Mouse (Mus musculus): Measurements from ENCODE around the gene Olfr980. TPM values are rescaled to one million over a fixed set of nuclear protein-coding genes. Genes with fewer than 3 reads are reported as not detected.
"Not testable (repeated sequence)": the region's sequence is repeated elsewhere in the genome, so short reads cannot be mapped to it uniquely, and the experiment has no call there.

Gene Olfr980
- not detected in 2 replicates for polyA plus RNA-seq (2015; fragmentation: Nextera tagmentation; extraction: Ambion mirVana)

- Histone ChIP-seq H3K9me3 (replicated peaks; ENCODE audit: control insufficient read depth, low read length) (no peaks in the 10 kb centered on the region), H3K4me2 (ENCODE audit: low read depth, low read length) (no peak within 1 kb of the TSS), H3K9ac (ENCODE audit: low read depth, low read length) (no peak within 1 kb of the TSS), H3K36me3 (ENCODE audit: control insufficient read depth, insufficient read depth) (no peaks in the 10 kb centered on the region), H3K4me3 (ENCODE audit: low read depth, low read length) (no peak within 1 kb of the TSS), H3K4me1 (ENCODE audit: control insufficient read depth, low read depth, low read length) (no peaks in the 10 kb centered on the region), H3K27ac (ENCODE audit: low read length) (no peak within 1 kb of the TSS), H3K27me3 (ENCODE audit: control insufficient read depth, insufficient read depth, low read depth, low read length) (no peaks in the 10 kb centered on the region)
- 61% methylated on average over 1 of the region's 1 CpGs for WGBS (ENCODE audit: insufficient replicate concordance)
- ATAC-seq (ENCODE audit: low read depth), result no peak
Measured at GRCm38 (mm10) chr9:40009482-40009881, at the start of gene Olfr980. Gene Olfr980 (minus strand): TSS chr9:40009582.

- Histone ChIP-seq H3K36me3 (ENCODE audit: control insufficient read depth, insufficient read depth) (no peaks in the 10 kb centered on the region), H3K9ac (ENCODE audit: low read depth, low read length) (no peak overlapping the region), H3K4me1 (ENCODE audit: control insufficient read depth, low read depth, low read length) (no peaks in the 10 kb centered on the region), H3K9me3 (replicated peaks; ENCODE audit: control insufficient read depth, low read length) (no peaks in the 10 kb centered on the region), H3K27ac (ENCODE audit: low read length) (no peak overlapping the region), H3K27me3 (ENCODE audit: control insufficient read depth, insufficient read depth, low read depth, low read length) (no peaks in the 10 kb centered on the region), H3K4me3 (ENCODE audit: low read depth, low read length) (no peak overlapping the region), H3K4me2 (ENCODE audit: low read depth, low read length) (no peak overlapping the region)
- ATAC-seq (ENCODE audit: low read depth), result no peak
- 77% methylated on average over 19 of the region's 19 CpGs for WGBS (ENCODE audit: insufficient replicate concordance)
Measured at GRCm38 (mm10) chr9:40050138-40050537, 40.8 kb upstream of the Olfr980 start.

- Histone ChIP-seq H3K4me1 (ENCODE audit: control insufficient read depth, low read depth, low read length) (no peaks in the 10 kb centered on the region), H3K27ac (ENCODE audit: low read length) (no peak within 1 kb of the TSS), H3K36me3 (ENCODE audit: control insufficient read depth, insufficient read depth) (no peaks in the 10 kb centered on the region), H3K9me3 (replicated peaks; ENCODE audit: control insufficient read depth, low read length) (no peaks in the 10 kb centered on the region), H3K4me3 (ENCODE audit: low read depth, low read length) (no peak within 1 kb of the TSS), H3K9ac (ENCODE audit: low read depth, low read length) (no peak within 1 kb of the TSS), H3K4me2 (ENCODE audit: low read depth, low read length) (no peak within 1 kb of the TSS), H3K27me3 (ENCODE audit: control insufficient read depth, insufficient read depth, low read depth, low read length) (no peaks in the 10 kb centered on the region)
- WGBS (ENCODE audit: insufficient replicate concordance), result 50% methylated on average over 2 of the region's 2 CpGs
- ATAC-seq (ENCODE audit: low read depth), result no peak
Measured at GRCm38 (mm10) chr9:40021164-40021563, 11.8 kb upstream of the Olfr980 start, which contains the start of gene Olfr981. Gene Olfr981 (plus strand): TSS chr9:40021464.

GRCm38 (mm10) chr9:40003365-40003764 lies 6.0 kb downstream of the Olfr980 start, which contains the start of gene Olfr979:
Gene Olfr979 (minus strand): TSS chr9:40003465.
- H3K4me1 ChIP-seq (ENCODE audit: control insufficient read depth, low read depth, low read length), result no peaks in the 10 kb centered on the region
- H3K27me3 ChIP-seq (ENCODE audit: control insufficient read depth, insufficient read depth, low read depth, low read length), result no peaks in the 10 kb centered on the region
- H3K9me3 ChIP-seq (replicated peaks; ENCODE audit: control insufficient read depth, low read length), result no peaks in the 10 kb centered on the region
- ATAC-seq (ENCODE audit: low read depth), result no peak
- no peaks in the 10 kb centered on the region for H3K36me3 ChIP-seq (ENCODE audit: control insufficient read depth, insufficient read depth)
- no peak within 1 kb of the TSS for H3K4me2 ChIP-seq (ENCODE audit: low read depth, low read length)
- H3K4me3 ChIP-seq (ENCODE audit: low read depth, low read length), result no peak within 1 kb of the TSS
- 81% methylated on average over 1 of the region's 1 CpGs for WGBS (ENCODE audit: insufficient replicate concordance)
- no peak within 1 kb of the TSS for H3K9ac ChIP-seq (ENCODE audit: low read depth, low read length)
- no peak within 1 kb of the TSS for H3K27ac ChIP-seq (ENCODE audit: low read length)

- H3K9ac ChIP-seq (ENCODE audit: low read depth, low read length), result no peak within 1 kb of the TSS
- 48% methylated on average over 2 of the region's 2 CpGs for WGBS (ENCODE audit: insufficient replicate concordance)
- no peak within 1 kb of the TSS for H3K4me3 ChIP-seq (ENCODE audit: low read depth, low read length)
- no peak for ATAC-seq (ENCODE audit: low read depth)
- H3K36me3 ChIP-seq (ENCODE audit: control insufficient read depth, insufficient read depth), result no peaks in the 10 kb centered on the region
- H3K27ac ChIP-seq (ENCODE audit: low read length), result no peak within 1 kb of the TSS
- no peaks in the 10 kb centered on the region for H3K9me3 ChIP-seq (replicated peaks; ENCODE audit: control insufficient read depth, low read length)
- no peak within 1 kb of the TSS for H3K4me2 ChIP-seq (ENCODE audit: low read depth, low read length)
- H3K27me3 ChIP-seq (ENCODE audit: control insufficient read depth, insufficient read depth, low read depth, low read length), result no peaks in the 10 kb centered on the region
- H3K4me1 ChIP-seq (ENCODE audit: control insufficient read depth, low read depth, low read length), result no peaks in the 10 kb centered on the region
Measured at GRCm38 (mm10) chr9:39991813-39992212, 17.6 kb downstream of the Olfr980 start, which contains the start of gene Olfr978. Gene Olfr978 (plus strand): TSS chr9:39992113.

- H3K4me3 ChIP-seq (ENCODE audit: low read depth, low read length); ATAC-seq (ENCODE audit: low read depth); H3K9ac ChIP-seq (ENCODE audit: low read depth, low read length); H3K4me1 ChIP-seq (ENCODE audit: control insufficient read depth, low read depth, low read length); H3K36me3 ChIP-seq (ENCODE audit: control insufficient read depth, insufficient read depth); H3K9me3 ChIP-seq (replicated peaks; ENCODE audit: control insufficient read depth, low read length); H3K27ac ChIP-seq (ENCODE audit: low read length); H3K4me2 ChIP-seq (ENCODE audit: low read depth, low read length); H3K27me3 ChIP-seq (ENCODE audit: control insufficient read depth, insufficient read depth, low read depth, low read length): not testable (repeated sequence)
- WGBS (ENCODE audit: insufficient replicate concordance), result 44% methylated on average over 1 of the region's 1 CpGs
Measured at GRCm38 (mm10) chr9:39976581-39977145, 32.7 kb downstream of the Olfr980 start.

GRCm38 (mm10) chr9:39961033-39961432 lies 48.3 kb downstream of the Olfr980 start, which contains the start of gene Olfr976:
Gene Olfr976 (minus strand): TSS chr9:39961133.
- not testable (repeated sequence) for H3K4me2 ChIP-seq (ENCODE audit: low read depth, low read length); H3K4me3 ChIP-seq (ENCODE audit: low read depth, low read length); H3K27me3 ChIP-seq (ENCODE audit: control insufficient read depth, insufficient read depth, low read depth, low read length); H3K9me3 ChIP-seq (replicated peaks; ENCODE audit: control insufficient read depth, low read length); H3K27ac ChIP-seq (ENCODE audit: low read length); ATAC-seq (ENCODE audit: low read depth); H3K36me3 ChIP-seq (ENCODE audit: control insufficient read depth, insufficient read depth); H3K9ac ChIP-seq (ENCODE audit: low read depth, low read length); H3K4me1 ChIP-seq (ENCODE audit: control insufficient read depth, low read depth, low read length)
- 51% methylated on average over 7 of the region's 9 CpGs for WGBS (ENCODE audit: insufficient replicate concordance)

Other genes with a start within 250 kb of the Olfr980 start
- gene Olfr968, start 226.3 kb downstream of the Olfr980 start, polyA plus RNA-seq (2015; fragmentation: Nextera tagmentation; extraction: Ambion mirVana), result not detected in 2 replicates
- not detected in 2 replicates for gene Olfr969, start 218.6 kb downstream of the Olfr980 start, polyA plus RNA-seq (2015; fragmentation: Nextera tagmentation; extraction: Ambion mirVana)
- gene Olfr970, start 200.7 kb downstream of the Olfr980 start, polyA plus RNA-seq (2015; fragmentation: Nextera tagmentation; extraction: Ambion mirVana), result not detected in 2 replicates
- not detected in 2 replicates for gene Olfr971, start 172.7 kb downstream of the Olfr980 start, polyA plus RNA-seq (2015; fragmentation: Nextera tagmentation; extraction: Ambion mirVana)
- not detected in 2 replicates for gene Olfr972, start 143.2 kb downstream of the Olfr980 start, polyA plus RNA-seq (2015; fragmentation: Nextera tagmentation; extraction: Ambion mirVana)
- not detected in 2 replicates for gene Olfr229, start 102.2 kb downstream of the Olfr980 start, polyA plus RNA-seq (2015; fragmentation: Nextera tagmentation; extraction: Ambion mirVana)
- gene Olfr974, start 72.1 kb downstream of the Olfr980 start, polyA plus RNA-seq (2015; fragmentation: Nextera tagmentation; extraction: Ambion mirVana), result not detected in 2 replicates
- not detected in 2 replicates for gene Olfr975, start 57.5 kb downstream of the Olfr980 start, polyA plus RNA-seq (2015; fragmentation: Nextera tagmentation; extraction: Ambion mirVana)
- gene Olfr976, start 48.4 kb downstream of the Olfr980 start, polyA plus RNA-seq (2015; fragmentation: Nextera tagmentation; extraction: Ambion mirVana), result not detected in 2 replicates
- not detected in 2 replicates for gene Olfr978, start 17.5 kb downstream of the Olfr980 start, polyA plus RNA-seq (2015; fragmentation: Nextera tagmentation; extraction: Ambion mirVana)
- not detected in 2 replicates for gene Olfr979, start 6.1 kb downstream of the Olfr980 start, polyA plus RNA-seq (2015; fragmentation: Nextera tagmentation; extraction: Ambion mirVana)
- not detected in 2 replicates for gene Olfr981, start 11.9 kb upstream of the Olfr980 start, polyA plus RNA-seq (2015; fragmentation: Nextera tagmentation; extraction: Ambion mirVana)
- gene Olfr982, start 64.2 kb upstream of the Olfr980 start, polyA plus RNA-seq (2015; fragmentation: Nextera tagmentation; extraction: Ambion mirVana), result not detected in 2 replicates
- gene Olfr983, start 84.0 kb upstream of the Olfr980 start, polyA plus RNA-seq (2015; fragmentation: Nextera tagmentation; extraction: Ambion mirVana), result not detected in 2 replicates
- gene Olfr984, start 104.6 kb upstream of the Olfr980 start, polyA plus RNA-seq (2015; fragmentation: Nextera tagmentation; extraction: Ambion mirVana), result not detected in 2 replicates
- gene Olfr985, start 120.6 kb upstream of the Olfr980 start, polyA plus RNA-seq (2015; fragmentation: Nextera tagmentation; extraction: Ambion mirVana), result not detected in 2 replicates
- not detected in 2 replicates for gene Tmem225, start 138.5 kb upstream of the Olfr980 start, polyA plus RNA-seq (2015; fragmentation: Nextera tagmentation; extraction: Ambion mirVana)
- not detected in 2 replicates for gene Olfr986, start 171.3 kb upstream of the Olfr980 start, polyA plus RNA-seq (2015; fragmentation: Nextera tagmentation; extraction: Ambion mirVana)
- gene Zfp202, start 182.7 kb upstream of the Olfr980 start, polyA plus RNA-seq (2015; fragmentation: Nextera tagmentation; extraction: Ambion mirVana), result 0.72 and 0.79 TPM in 2 replicates